Mouse (Mus musculus): ENCODE results near the gene Npepps. TPM values are rescaled to one million over a fixed set of nuclear protein-coding genes. Genes with fewer than 3 reads are reported as not detected.
"Not testable (repeated sequence)": the region's sequence is repeated elsewhere in the genome, so short reads cannot be mapped to it uniquely, and the experiment has no call there.

Npepps gene
- polyA plus RNA-seq (2012; ENCODE audit: insufficient read depth, insufficient read length, missing spikeins): 102 and 112 TPM in 2 replicates

DNA sequence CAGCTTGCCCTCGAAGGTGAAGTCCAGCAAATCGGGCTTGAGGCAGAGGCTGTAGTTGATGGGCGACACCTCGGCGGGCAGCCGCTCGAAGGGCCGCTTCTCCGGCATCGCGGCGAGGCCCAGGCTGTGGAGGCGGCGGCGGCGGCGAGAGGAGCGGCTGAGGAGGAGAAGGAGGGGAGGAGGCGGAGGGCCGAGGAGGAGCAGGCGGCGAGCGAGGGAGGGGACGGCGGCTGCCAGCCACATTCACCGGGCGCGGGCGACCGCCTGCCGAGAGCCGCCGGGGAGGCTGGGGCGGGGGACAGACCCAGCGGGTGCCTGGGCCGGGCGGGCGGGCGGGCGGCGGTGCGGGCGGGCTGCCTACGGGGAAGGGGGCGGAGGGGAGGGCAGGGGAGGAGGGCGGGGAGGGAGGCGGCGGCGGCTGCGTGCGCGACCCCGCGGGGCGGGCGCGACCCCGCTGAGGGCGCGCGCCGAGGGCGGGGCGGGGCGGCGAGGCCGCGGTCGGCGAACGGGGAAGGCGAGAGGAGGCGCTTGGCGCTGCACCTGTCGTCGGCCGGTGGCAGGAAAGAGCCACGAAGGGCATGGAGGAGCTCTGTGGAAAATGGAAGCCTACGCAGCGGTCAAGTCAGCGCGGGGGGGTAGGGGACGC lies at the start of gene Npepps:
Gene Npepps, minus strand, starts transcription at position 423 of the 646 bp plus-strand sequence.
- Histone ChIP-seq H3K27ac (ENCODE audit: insufficient read depth, low read depth, low read length) (peak within 1 kb of the TSS; percentile 87), H3K4me3 (ENCODE audit: insufficient read depth, low read length) (peak within 1 kb of the TSS; percentile 99), H3K4me1 (ENCODE audit: control insufficient read depth, insufficient read depth, low read length) (peaks cover 18% of the 10 kb centered on the region)
- TF ChIP-seq POLR2A (IDR thresholded peaks at IDR 0.05; ENCODE audit: borderline replicate concordance, low read depth, low read length) (peak; percentile 68; the same call in 1 of the 2 replicates), CTCF (IDR thresholded peaks at IDR 0.05; ENCODE audit: low read depth, low read length) (no peak)

DNA sequence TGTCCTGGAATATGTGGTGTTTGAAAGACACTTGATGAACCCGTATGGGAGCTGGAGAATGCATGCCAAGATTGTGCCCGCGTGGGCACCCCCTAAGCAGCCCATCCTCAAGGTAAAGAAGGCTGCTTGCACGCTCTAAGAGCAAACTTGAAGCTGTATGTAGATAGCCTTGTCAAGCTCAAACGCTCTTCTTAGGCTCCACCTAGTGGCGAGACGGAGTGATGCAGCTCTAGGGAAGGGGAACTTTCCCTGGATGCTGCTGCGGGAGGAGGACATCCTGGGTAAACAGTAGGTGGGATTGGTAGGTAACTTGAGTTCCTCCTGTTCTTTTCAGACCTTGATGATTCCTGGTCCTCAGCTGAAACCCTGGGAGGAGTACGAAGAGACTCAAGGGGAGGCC lies 47.7 kb upstream of the Npepps start:
- H3K4me3 ChIP-seq (ENCODE audit: insufficient read depth, low read length): no peak overlapping the region
- H3K27ac ChIP-seq (ENCODE audit: insufficient read depth, low read depth, low read length): no peak overlapping the region
- H3K4me1 ChIP-seq (ENCODE audit: control insufficient read depth, insufficient read depth, low read length): no peaks in the 10 kb centered on the region
- no peak for TF ChIP-seq POLR2A (IDR thresholded peaks at IDR 0.05; ENCODE audit: borderline replicate concordance, low read depth, low read length)
- peak; percentile 50 for TF ChIP-seq CTCF (IDR thresholded peaks at IDR 0.05; ENCODE audit: low read depth, low read length)

DNA sequence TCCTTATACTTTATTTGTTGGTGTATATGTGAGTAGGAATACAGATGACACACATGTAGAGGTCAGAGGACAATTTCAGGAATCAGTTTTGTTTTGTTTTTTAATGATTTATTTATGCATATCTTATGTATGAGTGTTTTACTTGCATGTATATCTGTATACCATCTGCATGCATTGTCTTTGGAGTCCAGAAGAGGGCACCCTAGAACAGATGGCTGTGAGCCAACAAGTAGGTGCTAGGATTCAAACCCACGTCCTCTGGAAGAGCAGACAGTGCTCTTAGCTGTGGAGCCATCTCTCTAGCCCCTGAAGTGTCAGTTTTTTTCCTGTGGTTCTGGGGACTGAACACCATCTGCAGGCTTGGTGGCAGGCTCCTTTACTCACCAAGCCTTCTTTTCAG lies 44.8 kb upstream of the Npepps start:
- H3K4me1 ChIP-seq (ENCODE audit: control insufficient read depth, insufficient read depth, low read length): peaks cover 4% of the 10 kb centered on the region
- no peak for TF ChIP-seq CTCF (IDR thresholded peaks at IDR 0.05; ENCODE audit: low read depth, low read length)
- no peak for TF ChIP-seq POLR2A (IDR thresholded peaks at IDR 0.05; ENCODE audit: borderline replicate concordance, low read depth, low read length)
- H3K27ac ChIP-seq (ENCODE audit: insufficient read depth, low read depth, low read length): no peak overlapping the region
- no peak overlapping the region for H3K4me3 ChIP-seq (ENCODE audit: insufficient read depth, low read length)

DNA sequence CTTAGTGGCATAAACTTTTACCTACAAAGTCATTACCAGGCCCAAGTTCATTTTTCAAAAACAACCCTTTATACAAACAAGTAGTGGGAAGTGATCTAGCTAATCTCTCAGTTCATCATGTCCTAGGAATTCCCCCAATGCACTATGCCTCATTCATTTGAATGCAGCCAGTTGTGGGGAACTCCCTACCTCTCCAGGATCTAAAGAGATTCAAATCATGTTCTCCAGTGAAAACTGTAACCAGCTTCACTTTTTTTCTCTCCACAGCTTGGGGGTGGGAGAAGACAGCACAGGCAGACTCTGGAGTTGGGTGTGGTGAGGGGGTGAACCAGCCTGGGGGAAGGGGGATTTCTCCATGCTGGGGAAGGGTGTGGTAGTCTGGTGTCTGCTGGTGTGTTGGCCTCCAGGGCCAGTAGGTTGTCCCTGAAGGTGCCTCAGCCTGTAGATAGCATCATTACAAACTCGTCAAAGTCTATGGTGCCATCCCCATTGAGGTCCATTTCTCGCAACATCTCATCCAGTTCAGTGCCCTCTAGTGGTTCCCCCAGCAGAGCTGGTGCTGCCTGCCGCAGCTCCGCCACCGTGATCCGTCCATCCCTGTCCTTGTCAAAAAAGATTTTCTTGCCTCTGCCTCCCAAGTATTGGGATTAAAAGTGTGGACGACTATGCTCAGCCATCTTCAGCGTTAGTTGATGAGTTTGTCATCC lies 41.6 kb upstream of the Npepps start:
- H3K4me1 ChIP-seq (ENCODE audit: control insufficient read depth, insufficient read depth, low read length); H3K27ac ChIP-seq (ENCODE audit: insufficient read depth, low read depth, low read length); H3K4me3 ChIP-seq (ENCODE audit: insufficient read depth, low read length): not testable (repeated sequence)

DNA sequence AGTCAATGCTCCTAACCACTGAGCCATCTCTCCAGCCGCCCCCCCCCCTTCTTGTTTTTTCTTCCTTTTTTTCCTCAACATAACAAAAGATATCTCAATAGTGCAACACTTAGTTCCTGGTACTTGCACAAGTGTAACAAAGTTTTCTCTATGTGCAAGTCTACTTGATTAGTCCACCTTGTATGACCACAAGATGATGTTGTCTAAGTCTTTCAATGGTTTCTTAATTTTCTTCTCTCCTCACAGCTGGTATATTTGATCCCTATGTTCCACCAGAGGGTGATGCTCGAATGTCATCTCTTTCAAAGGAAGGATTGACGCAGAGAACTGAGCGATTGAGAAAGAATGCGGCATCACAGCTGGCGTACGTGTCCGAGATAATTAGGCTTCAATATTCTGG lies 40.8 kb upstream of the Npepps start:
- TF ChIP-seq POLR2A (IDR thresholded peaks at IDR 0.05; ENCODE audit: borderline replicate concordance, low read depth, low read length) (no peak), CTCF (IDR thresholded peaks at IDR 0.05; ENCODE audit: low read depth, low read length) (no peak)
- Histone ChIP-seq H3K4me1 (ENCODE audit: control insufficient read depth, insufficient read depth, low read length) (peaks cover 10% of the 10 kb centered on the region), H3K4me3 (ENCODE audit: insufficient read depth, low read length) (no peak overlapping the region), H3K27ac (ENCODE audit: insufficient read depth, low read depth, low read length) (no peak overlapping the region)

DNA sequence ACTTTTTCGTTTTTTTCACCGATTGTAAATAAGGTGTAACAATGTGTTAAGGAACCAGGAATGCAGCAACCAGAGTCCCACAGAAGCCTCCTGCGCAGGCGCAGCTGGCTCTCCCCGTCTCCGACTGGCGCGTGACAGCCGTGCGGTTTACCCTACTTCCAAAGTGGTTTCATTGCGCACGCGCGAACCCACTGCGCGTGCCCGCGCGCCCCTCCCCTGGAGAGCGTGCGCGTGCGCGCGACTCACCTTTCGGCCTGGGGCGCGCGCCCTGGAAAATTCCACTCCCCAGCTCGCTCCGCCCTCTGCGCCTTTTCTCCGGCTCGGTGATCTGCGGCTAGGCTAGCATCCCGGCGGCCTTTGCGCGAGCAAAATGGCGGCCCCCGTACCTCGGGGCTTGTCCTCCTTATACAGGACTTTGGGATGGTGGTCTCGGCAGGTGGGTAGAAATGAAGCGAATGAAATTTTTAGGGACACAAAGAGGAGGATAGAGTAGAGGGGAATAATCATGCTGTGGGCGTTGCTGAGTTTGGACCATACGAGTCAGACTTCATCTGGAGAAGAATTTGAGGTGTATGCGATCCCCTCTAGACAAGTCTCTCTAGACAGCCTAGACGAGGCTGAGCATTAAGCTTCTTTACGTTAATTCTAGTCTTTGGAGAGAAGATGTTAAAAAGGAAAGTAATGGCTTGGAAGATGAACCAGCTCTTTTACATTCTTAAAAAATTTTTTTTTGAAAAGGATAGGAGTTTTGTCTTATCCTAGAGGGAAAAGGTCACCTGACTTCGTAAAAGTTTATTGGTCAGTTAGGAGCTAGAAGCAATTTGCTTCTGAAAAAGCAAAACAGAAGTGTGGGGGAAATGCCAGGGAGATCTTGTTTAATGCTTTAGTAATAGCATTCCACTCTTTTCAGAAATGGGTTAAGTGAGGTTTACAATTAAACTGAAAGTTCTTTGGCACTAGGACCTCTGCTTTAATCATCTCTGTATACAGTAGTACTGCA lies 35.4 kb upstream of the Npepps start, which contains the start of gene Mrpl45:
Gene Mrpl45, plus strand, starts transcription at position 213 of the 1,000 bp plus-strand sequence.
- peak within 1 kb of the TSS; percentile 76 for H3K27ac ChIP-seq (ENCODE audit: insufficient read depth, low read depth, low read length)
- TF ChIP-seq CTCF (IDR thresholded peaks at IDR 0.05; ENCODE audit: low read depth, low read length): no peak
- no peak for TF ChIP-seq POLR2A (IDR thresholded peaks at IDR 0.05; ENCODE audit: borderline replicate concordance, low read depth, low read length)
- peak within 1 kb of the TSS; percentile 81 for H3K4me3 ChIP-seq (ENCODE audit: insufficient read depth, low read length)
- peaks cover 16% of the 10 kb centered on the region for H3K4me1 ChIP-seq (ENCODE audit: control insufficient read depth, insufficient read depth, low read length)

DNA sequence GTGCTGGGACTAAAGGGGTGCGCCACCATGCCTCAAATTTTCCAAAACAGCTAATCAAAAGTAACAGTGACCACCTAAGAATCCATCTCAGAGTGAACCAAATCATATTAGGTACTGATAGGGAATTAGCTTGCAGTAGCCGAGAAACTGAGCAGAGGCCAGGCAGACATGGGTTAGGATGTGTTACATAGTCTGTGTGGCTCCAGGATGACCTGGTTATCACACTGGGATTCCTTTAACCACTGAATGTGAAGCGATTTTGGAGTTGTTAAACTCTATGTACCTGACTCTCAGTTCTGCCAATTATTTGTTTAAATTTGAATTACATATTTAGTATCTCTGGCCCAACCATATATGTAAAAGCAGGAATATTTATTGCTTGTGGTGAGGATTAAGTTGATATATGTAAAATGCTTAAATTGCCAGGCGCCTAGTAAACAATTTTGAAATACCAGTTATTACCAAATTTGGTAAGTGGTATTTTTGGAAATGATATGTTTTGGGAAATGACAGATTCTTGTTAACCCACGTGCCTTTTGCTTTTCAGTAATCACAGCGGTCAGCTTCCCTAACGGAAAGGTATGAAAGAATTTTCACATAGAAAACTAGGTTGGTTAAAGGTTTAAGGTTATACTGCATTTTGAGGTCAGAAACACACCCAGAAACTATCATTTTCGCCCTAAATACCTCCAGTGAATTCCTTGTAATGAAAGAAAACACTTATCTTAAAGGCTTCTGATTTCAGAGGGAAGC lies 34.5 kb upstream of the Npepps start:
- Histone ChIP-seq H3K4me1 (ENCODE audit: control insufficient read depth, insufficient read depth, low read length) (peaks cover 19% of the 10 kb centered on the region), H3K27ac (ENCODE audit: insufficient read depth, low read depth, low read length) (peak overlapping the region; percentile 76), H3K4me3 (ENCODE audit: insufficient read depth, low read length) (peak overlapping the region; percentile 20; the same call in 1 of the 2 replicates)
- TF ChIP-seq POLR2A (IDR thresholded peaks at IDR 0.05; ENCODE audit: borderline replicate concordance, low read depth, low read length): no peak
- no peak for TF ChIP-seq CTCF (IDR thresholded peaks at IDR 0.05; ENCODE audit: low read depth, low read length)

DNA sequence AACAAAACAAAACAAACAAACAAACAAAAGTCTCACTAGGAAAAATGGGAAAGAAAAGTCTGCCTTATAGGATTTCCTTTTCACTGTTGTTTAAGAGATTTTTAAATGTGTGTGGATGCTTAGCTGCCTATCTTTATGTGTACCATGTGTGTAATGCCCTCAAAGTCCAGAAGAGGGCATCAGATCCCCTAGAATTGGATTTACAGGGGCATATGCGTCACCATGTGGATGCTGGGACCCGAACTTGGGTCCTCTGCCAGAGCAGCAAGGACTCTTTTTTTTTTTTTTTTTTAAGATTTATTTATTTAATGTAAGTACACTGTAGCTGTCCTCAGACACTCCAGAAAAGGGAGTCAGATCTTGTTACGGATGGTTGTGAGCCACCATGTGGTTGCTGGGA lies 33.7 kb upstream of the Npepps start:
- no peak overlapping the region for H3K4me3 ChIP-seq (ENCODE audit: insufficient read depth, low read length)
- TF ChIP-seq POLR2A (IDR thresholded peaks at IDR 0.05; ENCODE audit: borderline replicate concordance, low read depth, low read length) (no peak), CTCF (IDR thresholded peaks at IDR 0.05; ENCODE audit: low read depth, low read length) (no peak)
- no peak overlapping the region for H3K27ac ChIP-seq (ENCODE audit: insufficient read depth, low read depth, low read length)
- peaks cover 19% of the 10 kb centered on the region for H3K4me1 ChIP-seq (ENCODE audit: control insufficient read depth, insufficient read depth, low read length)

DNA sequence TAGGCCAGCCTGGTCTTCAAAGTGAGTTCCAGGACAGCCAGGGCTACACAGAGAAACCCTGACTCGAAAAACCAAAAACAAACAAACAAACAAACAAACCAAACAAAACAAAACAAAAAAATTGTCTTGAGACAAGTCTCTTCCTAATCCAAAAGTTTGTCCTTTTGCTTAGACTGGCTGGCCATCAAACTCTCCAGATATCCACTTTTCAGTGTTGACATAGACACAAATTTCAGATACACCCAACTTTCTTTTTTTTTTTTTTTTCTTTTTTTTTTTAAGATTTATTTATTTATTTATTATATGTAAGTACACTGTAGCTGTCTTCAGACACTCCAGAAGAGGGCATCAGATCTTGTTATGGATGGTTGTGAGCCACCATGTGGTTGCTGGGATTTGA lies 32.4 kb upstream of the Npepps start:
- H3K4me3 ChIP-seq (ENCODE audit: insufficient read depth, low read length); H3K27ac ChIP-seq (ENCODE audit: insufficient read depth, low read depth, low read length): not testable (repeated sequence)
- H3K4me1 ChIP-seq (ENCODE audit: control insufficient read depth, insufficient read depth, low read length): peaks cover 21% of the 10 kb centered on the region

Measured in bone marrow macrophage, adult 2 months (primary cell).